8 mouse cellular contexts compared by ENCODE assay signal in genomic region chr8:124617266-124617869, GRCm38 (mm10). TPM values are rescaled to one million over a fixed set of nuclear protein-coding genes. Genes with fewer than 3 reads are reported as not detected.
A peak's percentile ranks its signal among the peaks of the same experiment; 100 is the strongest.
DNase-seq lines count a peak whose midpoint lies in the region; ATAC-seq and TF ChIP-seq lines count a peak whose summit lies in the region.

No protein-coding gene starts in this region.

- H3K27ac ChIP-seq in ES-E14 (ENCODE audit: insufficient read depth, low read depth, low read length, poor library complexity, severe bottlenecking) = no peak overlapping the region
- no peak overlapping the region for H3K27ac ChIP-seq in forebrain, embryonic 16.5 days (ENCODE audit: low read length)
- peak overlapping the region; percentile 30; the same call in 1 of the 2 replicates for H3K27ac ChIP-seq in neural tube, embryonic 14.5 days (ENCODE audit: low read depth, low read length)

- 2% methylated on average over 17 of the region's 17 CpGs for WGBS in forebrain, embryonic 16.5 days
- WGBS in neural tube, embryonic 14.5 days = 5% methylated on average over 17 of the region's 17 CpGs

- H3K9me3 ChIP-seq in ES-E14 (ENCODE audit: control insufficient read depth, insufficient read depth, low read depth, low read length) = no peaks in the 10 kb centered on the region
- H3K9me3 ChIP-seq in forebrain, embryonic 16.5 days (ENCODE audit: control insufficient read depth, low read length) = no peaks in the 10 kb centered on the region
- H3K9me3 ChIP-seq in neural tube, embryonic 14.5 days (ENCODE audit: control insufficient read depth, low read length) = no peaks in the 10 kb centered on the region

- ATAC-seq in forebrain, embryonic 16.5 days = peak; percentile 84
- ATAC-seq in neural tube, embryonic 14.5 days (ENCODE audit: low read depth) = peak; percentile 83

- H3K9ac ChIP-seq in ES-E14 (ENCODE audit: insufficient read depth, low read depth, low read length, poor library complexity, severe bottlenecking) = no peak overlapping the region
- peak overlapping the region; percentile 61 for H3K9ac ChIP-seq in forebrain, embryonic 16.5 days (replicated peaks; ENCODE audit: low read depth, low read length)
- H3K9ac ChIP-seq in neural tube, embryonic 14.5 days (replicated peaks; ENCODE audit: low read depth, low read length) = peak overlapping the region; percentile 52

- peaks cover 4 to 9% of the 10 kb centered on the region in 2 experiments; a peak in 2 of 4 replicates for H3K4me1 ChIP-seq in ES-E14 (ENCODE audit: control insufficient read depth in 2 of 2, insufficient read depth in 2 of 2, low read length in 2 of 2, poor library complexity in 1 of 2)
- H3K4me1 ChIP-seq in forebrain, embryonic 16.5 days (replicated peaks; ENCODE audit: control insufficient read depth, insufficient read depth, low read length) = peaks cover 17% of the 10 kb centered on the region
- H3K4me1 ChIP-seq in neural tube, embryonic 14.5 days (ENCODE audit: control insufficient read depth, insufficient read depth, low read length) = no peaks in the 10 kb centered on the region

- peak overlapping the region; percentile 63 for H3K4me2 ChIP-seq in forebrain, embryonic 16.5 days (ENCODE audit: low read length)
- peak overlapping the region; percentile 66 for H3K4me2 ChIP-seq in neural tube, embryonic 14.5 days (ENCODE audit: low read depth, low read length)

- in situ Hi-C loops in ES-E14 (cut with MboI; ENCODE audit: low sequenced_read_pairs in 2 of 2, unreplicated experiment in 2 of 2) = no loop called here

- H3K4me3 ChIP-seq in ES-E14 (ENCODE audit: insufficient read depth in 1 of 2, low read depth in 1 of 2, low read length in 2 of 2, poor library complexity in 1 of 2, severe bottlenecking in 1 of 2) = peak overlapping the region in 1 of 2 experiments; percentile 67; a peak in 2 of 4 replicates
- peak overlapping the region; percentile 46 for H3K4me3 ChIP-seq in forebrain, embryonic 16.5 days (replicated peaks; ENCODE audit: low read length)
- peak overlapping the region; percentile 28 for H3K4me3 ChIP-seq in neural tube, embryonic 14.5 days (ENCODE audit: low read depth, low read length)

- peaks cover 5% of the 10 kb centered on the region; the same call in 1 of the 2 replicates for H3K27me3 ChIP-seq in forebrain, embryonic 16.5 days (replicated peaks; ENCODE audit: control insufficient read depth, insufficient read depth, low read length)
- H3K27me3 ChIP-seq in neural tube, embryonic 14.5 days (ENCODE audit: control insufficient read depth, insufficient read depth, low read length) = no peaks in the 10 kb centered on the region

- H3K36me3 ChIP-seq in ES-E14 (ENCODE audit: control insufficient read depth, insufficient read depth, low read length, poor library complexity, severe bottlenecking) = no peaks in the 10 kb centered on the region
- no peaks in the 10 kb centered on the region for H3K36me3 ChIP-seq in forebrain, embryonic 16.5 days (ENCODE audit: control insufficient read depth, insufficient read depth)
- H3K36me3 ChIP-seq in neural tube, embryonic 14.5 days (ENCODE audit: control insufficient read depth, insufficient read depth, low read length) = no peaks in the 10 kb centered on the region

- peak; percentile 63 for DNase-seq in ES-E14 (ENCODE audit: low read depth, low spot score)
- DNase-seq in cerebellum, adult 11-12 months = peak; percentile 84
- DNase-seq in heart, postnatal 36 days = peak; percentile 82 to 86
- DNase-seq in layer of hippocampus, adult 18-20 months (ENCODE audit: low spot score in 2 of 2) = peak; percentile 80 to 94
- peak; percentile 66 to 82 for DNase-seq in lung, adult 18-20 months
- peak; percentile 85 for DNase-seq in testis, postnatal 10 days (ENCODE audit: low spot score)

- intact Hi-C loops in heart, postnatal 36 days (cut with DNase I) = loop anchor here (1.0 kb wide), 2 partner anchors 60 to 158 kb away; no protein-coding TSS in a partner anchor

TF ChIP-seq in ES-E14, 5 proteins besides CTCF, POLR2A, EP300 and RAD21:
- peak; percentile 55 for TF ChIP-seq ZC3H11A (IDR thresholded peaks at IDR 0.05; ENCODE audit: borderline replicate concordance, low read depth, low read length)
- TF ChIP-seq ZNF384 (IDR thresholded peaks at IDR 0.05; ENCODE audit: low read depth, low read length) = no peak

RNA-seq across cellular contexts. Expression of gene Capn9, which starts 41.5 kb away (rescaled TPM):
- not detected in 2 replicates for total RNA-seq in ES-E14 (2012; rRNA removed)
- 0.14 and 0.20 TPM in 2 replicates for polyA plus RNA-seq in forebrain, embryonic 16.5 days (2015; fragmentation: Nextera tagmentation; extraction: Ambion mirVana)
- total RNA-seq in heart, postnatal 36 days (2021) = not detected
- total RNA-seq in layer of hippocampus, adult 18-20 months (2021) = under 1 TPM; 0.18 to 0.27 TPM
- 0.26 and 0.36 TPM in 2 replicates for polyA plus RNA-seq in neural tube, embryonic 14.5 days (2014; fragmentation: Nextera tagmentation; extraction: Ambion mirVana)

RNA-seq across cellular contexts. Expression of gene 2310022B05Rik, which starts 45.8 kb away (rescaled TPM):
- 7.5 and 8.1 TPM in 2 replicates for total RNA-seq in ES-E14 (2012; rRNA removed)
- 26.0 and 29.4 TPM in 2 replicates for polyA plus RNA-seq in forebrain, embryonic 16.5 days (2015; fragmentation: Nextera tagmentation; extraction: Ambion mirVana)
- 10 to 100 TPM; 68.7 to 73.6 TPM for total RNA-seq in heart, postnatal 36 days (2021)
- 10 to 100 TPM; 72.1 to 76.9 TPM for total RNA-seq in layer of hippocampus, adult 18-20 months (2021)
- polyA plus RNA-seq in neural tube, embryonic 14.5 days (2014; fragmentation: Nextera tagmentation; extraction: Ambion mirVana) = 21.9 and 25.2 TPM in 2 replicates

RNA-seq across cellular contexts. Expression of gene Agt, which starts 47.9 kb away (rescaled TPM):
- total RNA-seq in ES-E14 (2012; rRNA removed) = 0.16 TPM in 1 of 2 replicates, not detected in the other
- polyA plus RNA-seq in forebrain, embryonic 16.5 days (2015; fragmentation: Nextera tagmentation; extraction: Ambion mirVana) = 0.18 and 0.37 TPM in 2 replicates
- 10 to 100 TPM in 1 of 2 experiments, 1 to 10 TPM in 1; 6.4 to 11.8 TPM for total RNA-seq in heart, postnatal 36 days (2021)
- total RNA-seq in layer of hippocampus, adult 18-20 months (2021) = 10 to 100 TPM; 26.0 to 31.4 TPM
- 0.63 and 1.5 TPM in 2 replicates for polyA plus RNA-seq in neural tube, embryonic 14.5 days (2014; fragmentation: Nextera tagmentation; extraction: Ambion mirVana)
